10 mouse cellular contexts compared by ENCODE assay signal in genomic region chr17:47925988-47926387, GRCm38 (mm10). TPM values are rescaled to one million over a fixed set of nuclear protein-coding genes. Genes with fewer than 3 reads are reported as not detected.
DNase-seq lines count a peak whose midpoint lies in the region; ATAC-seq and TF ChIP-seq lines count a peak whose summit lies in the region.
"Had no signal": no experiment of that assay in that cellular context is flagged by ENCODE, and none has a peak within 500 bp of the region (broad histone marks: within the 10 kb centered on the region; RNA-seq: fewer than 3 reads in every experiment).

No protein-coding gene starts in this region.

- no peaks in the 10 kb centered on the region for H3K9me3 ChIP-seq in hindbrain, embryonic 12.5 days (replicated peaks)
- no peaks in the 10 kb centered on the region for H3K9me3 ChIP-seq in hindbrain, postnatal 0 days (ENCODE audit: low read length)
- H3K9me3 ChIP-seq in ES-E14 (ENCODE audit: control insufficient read depth, insufficient read depth, low read depth, low read length), result no peaks in the 10 kb centered on the region
- H3K9me3 ChIP-seq in hindbrain, embryonic 14.5 days (ENCODE audit: control insufficient read depth, low read length), result no peaks in the 10 kb centered on the region
- no peaks in the 10 kb centered on the region for H3K9me3 ChIP-seq in lung, postnatal 0 days (ENCODE audit: low read length)

- DNase-seq in hindbrain, postnatal 0 days (ENCODE audit: low spot score), result no peak
- DNase-seq in ES-E14 (ENCODE audit: low read depth, low spot score), result no peak
- no peak for DNase-seq in hindbrain, embryonic 14.5 days (ENCODE audit: low spot score)
- peak; percentile 39 for DNase-seq in lung, postnatal 0 days (ENCODE audit: low spot score)
- no peak for DNase-seq in ovary, postnatal 36 days (ENCODE audit: low spot score)
- DNase-seq in adrenal gland, adult 8-10 months, result no peak
- no peak for DNase-seq in gastrocnemius, postnatal 4 days (ENCODE audit: low spot score in 2 of 2)
- DNase-seq: cerebellum, adult 11-12 months had no signal

- in situ Hi-C loops in ES-E14 (cut with MboI; ENCODE audit: low sequenced_read_pairs in 2 of 2, unreplicated experiment in 2 of 2), result no loop called here

- no peak overlapping the region for H3K9ac ChIP-seq in hindbrain, embryonic 12.5 days
- H3K9ac ChIP-seq in hindbrain, postnatal 0 days (replicated peaks; ENCODE audit: low read length), result no peak overlapping the region
- H3K9ac ChIP-seq in ES-E14 (ENCODE audit: insufficient read depth, low read depth, low read length, poor library complexity, severe bottlenecking), result no peak overlapping the region
- 0 out of 2 replicates have a peak overlapping the region, but pooled peaks have one; percentile 46 for H3K9ac ChIP-seq in hindbrain, embryonic 14.5 days
- H3K9ac ChIP-seq in lung, postnatal 0 days (replicated peaks; ENCODE audit: low read depth), result no peak overlapping the region

- WGBS in hindbrain, embryonic 12.5 days, result 20% methylated on average over 10 of the region's 10 CpGs
- 39% methylated on average over 10 of the region's 10 CpGs for WGBS in hindbrain, postnatal 0 days
- 23% methylated on average over 10 of the region's 10 CpGs for WGBS in hindbrain, embryonic 14.5 days
- 26% methylated on average over 10 of the region's 10 CpGs for WGBS in lung, postnatal 0 days

- H3K4me2 ChIP-seq in hindbrain, embryonic 12.5 days (replicated peaks), result peak overlapping the region; percentile 87
- H3K4me2 ChIP-seq in hindbrain, postnatal 0 days (ENCODE audit: low read depth, low read length), result no peak overlapping the region
- peak overlapping the region; percentile 89; the same call in 1 of the 2 replicates for H3K4me2 ChIP-seq in hindbrain, embryonic 14.5 days (replicated peaks)
- no peak overlapping the region for H3K4me2 ChIP-seq in lung, postnatal 0 days (replicated peaks; ENCODE audit: low read depth, low read length)

- no peaks in the 10 kb centered on the region for H3K36me3 ChIP-seq in hindbrain, embryonic 12.5 days
- no peaks in the 10 kb centered on the region for H3K36me3 ChIP-seq in hindbrain, postnatal 0 days (ENCODE audit: insufficient read depth, low read length)
- no peaks in the 10 kb centered on the region; the same call in 1 of the 2 replicates for H3K36me3 ChIP-seq in ES-E14 (ENCODE audit: control insufficient read depth, insufficient read depth, low read length, poor library complexity, severe bottlenecking)
- no peaks in the 10 kb centered on the region for H3K36me3 ChIP-seq in hindbrain, embryonic 14.5 days (replicated peaks; ENCODE audit: control insufficient read depth, insufficient read depth)
- H3K36me3 ChIP-seq in lung, postnatal 0 days (ENCODE audit: insufficient read depth, low read length), result no peaks in the 10 kb centered on the region

- ATAC-seq in hindbrain, embryonic 12.5 days (ENCODE audit: low FRiP score), result no peak
- ATAC-seq in hindbrain, postnatal 0 days, result no peak
- no peak for ATAC-seq in hindbrain, embryonic 14.5 days (ENCODE audit: low FRiP score)
- ATAC-seq in lung, postnatal 0 days, result no peak
- ATAC-seq: Patski had no signal

- H3K27ac ChIP-seq in hindbrain, embryonic 12.5 days, result no peak overlapping the region
- no peak overlapping the region for H3K27ac ChIP-seq in hindbrain, postnatal 0 days
- H3K27ac ChIP-seq in ES-E14 (ENCODE audit: insufficient read depth, low read depth, low read length, poor library complexity, severe bottlenecking), result no peak overlapping the region
- H3K27ac ChIP-seq in hindbrain, embryonic 14.5 days, result no peak overlapping the region
- H3K27ac ChIP-seq in lung, postnatal 0 days (ENCODE audit: low read length), result no peak overlapping the region

- no peak overlapping the region for H3K4me3 ChIP-seq in hindbrain, embryonic 12.5 days
- no peak overlapping the region for H3K4me3 ChIP-seq in hindbrain, postnatal 0 days (ENCODE audit: low read length)
- peak overlapping the region; percentile 65 to 98; a peak in 1 of 4 replicates for H3K4me3 ChIP-seq in ES-E14 (ENCODE audit: insufficient read depth in 1 of 2, low read depth in 1 of 2, low read length in 2 of 2, poor library complexity in 1 of 2, severe bottlenecking in 1 of 2)
- H3K4me3 ChIP-seq in hindbrain, embryonic 14.5 days (replicated peaks; ENCODE audit: low read length), result no peak overlapping the region
- no peak overlapping the region for H3K4me3 ChIP-seq in lung, postnatal 0 days (ENCODE audit: low read depth, low read length)

- H3K4me1 ChIP-seq in hindbrain, embryonic 12.5 days, result peaks cover 37% of the 10 kb centered on the region
- H3K4me1 ChIP-seq in hindbrain, postnatal 0 days (ENCODE audit: insufficient read depth, low read length), result no peaks in the 10 kb centered on the region
- peaks cover 2 to 14% of the 10 kb centered on the region in 2 experiments; a peak in 3 of 4 replicates for H3K4me1 ChIP-seq in ES-E14 (ENCODE audit: control insufficient read depth in 2 of 2, insufficient read depth in 2 of 2, low read length in 2 of 2, poor library complexity in 1 of 2)
- peaks cover 21% of the 10 kb centered on the region for H3K4me1 ChIP-seq in hindbrain, embryonic 14.5 days (replicated peaks; ENCODE audit: control insufficient read depth, insufficient read depth, low read length)
- H3K4me1 ChIP-seq in lung, postnatal 0 days (ENCODE audit: insufficient read depth, low read depth, low read length), result peaks cover 10% of the 10 kb centered on the region; the same call in 1 of the 2 replicates

- H3K27me3 ChIP-seq in hindbrain, embryonic 12.5 days, result peaks cover 6% of the 10 kb centered on the region
- H3K27me3 ChIP-seq in hindbrain, postnatal 0 days (ENCODE audit: insufficient read depth, low read length), result 0 out of 2 replicates have a peak, but pooled peaks cover 2% of the 10 kb centered on the region
- peaks cover 20% of the 10 kb centered on the region for H3K27me3 ChIP-seq in hindbrain, embryonic 14.5 days (ENCODE audit: control insufficient read depth, insufficient read depth, low read length)
- H3K27me3 ChIP-seq in lung, postnatal 0 days (replicated peaks; ENCODE audit: insufficient read depth, low read length), result no peaks in the 10 kb centered on the region
- H3K27me3 ChIP-seq: Patski had no signal

- TF ChIP-seq EP300 in lung, postnatal 0 days (IDR thresholded peaks at IDR 0.05), result no peak

- TF ChIP-seq CTCF in hindbrain, postnatal 0 days (IDR thresholded peaks at IDR 0.05; ENCODE audit: low read depth), result no peak
- no peak for TF ChIP-seq CTCF in lung, postnatal 0 days (IDR thresholded peaks at IDR 0.05)

TF ChIP-seq in ES-E14, 5 proteins besides CTCF, POLR2A, EP300 and RAD21:
- TF ChIP-seq CHD2 (IDR thresholded peaks at IDR 0.05; ENCODE audit: low read depth, low read length) (no peak), ZNF384 (IDR thresholded peaks at IDR 0.05; ENCODE audit: low read depth, low read length) (no peak), MAFK (IDR thresholded peaks at IDR 0.05; ENCODE audit: insufficient read depth, low read depth, low read length) (no peak), ZC3H11A (IDR thresholded peaks at IDR 0.05; ENCODE audit: borderline replicate concordance, low read depth, low read length) (no peak), HCFC1 (IDR thresholded peaks at IDR 0.05; ENCODE audit: borderline replicate concordance, insufficient read depth, low read length) (no peak)

RNA-seq across cellular contexts. Expression of gene Foxp4, which starts 1.5 kb away (rescaled TPM):
- polyA plus RNA-seq in hindbrain, embryonic 12.5 days (2016; fragmentation: Nextera tagmentation; extraction: Ambion mirVana), result 40.6 and 41.7 TPM in 2 replicates
- total RNA-seq in hindbrain, postnatal 0 days (2014; rRNA removed), result 109 and 128 TPM in 2 replicates
- polyA plus RNA-seq in hindbrain, postnatal 0 days (2015; fragmentation: Nextera tagmentation; extraction: Ambion mirVana), result 29.3 and 31.3 TPM in 2 replicates
- total RNA-seq in ES-E14 (2012; rRNA removed), result 25.2 and 42.4 TPM in 2 replicates
- polyA plus RNA-seq in hindbrain, embryonic 14.5 days (2014; fragmentation: Nextera tagmentation; extraction: Ambion mirVana), result 34.3 and 35.1 TPM in 2 replicates
- 10.2 and 14.3 TPM in 2 replicates for polyA plus RNA-seq in lung, postnatal 0 days (2015; fragmentation: Nextera tagmentation; extraction: Ambion mirVana)
- total RNA-seq in adrenal gland, adult 8-10 months (2022), result 10 to 100 TPM; 21.5 to 39.2 (median 31.0) TPM
- 10 to 100 TPM; 18.9 to 22.3 TPM for total RNA-seq in gastrocnemius, postnatal 4 days (2021)

Comparison
In these comparisons a context has a peak if more than half of its experiments do, and no peak if none do; other contexts are left out.
1. H3K4me2 ChIP-seq: peak in hindbrain, embryonic 12.5 days (single experiment) and hindbrain, embryonic 14.5 days (single experiment); none in hindbrain, postnatal 0 days (single experiment) and lung, postnatal 0 days (single experiment).
2. H3K4me3 ChIP-seq: peak in ES-E14 (2 of 2); none in hindbrain, embryonic 12.5 days (single experiment), hindbrain, postnatal 0 days (single experiment), hindbrain, embryonic 14.5 days (single experiment) and lung, postnatal 0 days (single experiment).